Comparison of ENCODE assay signal across 8 mouse cellular contexts in genomic region chr3:144569401-144569971, GRCm38 (mm10). TPM values are rescaled to one million over a fixed set of nuclear protein-coding genes. Genes with fewer than 3 reads are reported as not detected.
DNase-seq lines count a peak whose midpoint lies in the region; ATAC-seq and TF ChIP-seq lines count a peak whose summit lies in the region.

No protein-coding gene starts in this region.

- 0% methylated on average over 47 of the region's 47 CpGs for WGBS in forebrain, embryonic 15.5 days
- under 1% methylated on average over 40 of the region's 47 CpGs for WGBS in hindbrain, postnatal 0 days
- under 1% methylated on average over 43 of the region's 47 CpGs for WGBS in liver, embryonic 11.5 days
- WGBS in midbrain, embryonic 15.5 days: under 1% methylated on average over 47 of the region's 47 CpGs

- H3K9me3 ChIP-seq in forebrain, embryonic 15.5 days: no peaks in the 10 kb centered on the region
- H3K9me3 ChIP-seq in hindbrain, postnatal 0 days (ENCODE audit: low read length): no peaks in the 10 kb centered on the region
- no peaks in the 10 kb centered on the region for H3K9me3 ChIP-seq in liver, embryonic 11.5 days (ENCODE audit: control insufficient read depth, low read length)
- no peaks in the 10 kb centered on the region for H3K9me3 ChIP-seq in midbrain, embryonic 15.5 days

- TF ChIP-seq CTCF in hindbrain, postnatal 0 days (IDR thresholded peaks at IDR 0.05; ENCODE audit: low read depth): no peak

- peak overlapping the region; percentile 94 for H3K9ac ChIP-seq in forebrain, embryonic 15.5 days (replicated peaks)
- peak overlapping the region; percentile 81 for H3K9ac ChIP-seq in hindbrain, postnatal 0 days (replicated peaks; ENCODE audit: low read length)
- H3K9ac ChIP-seq in liver, embryonic 11.5 days (ENCODE audit: low read depth, low read length): peak overlapping the region; percentile 77
- peak overlapping the region; percentile 64 for H3K9ac ChIP-seq in midbrain, embryonic 15.5 days

- H3K4me3 ChIP-seq in forebrain, embryonic 15.5 days: peak overlapping the region; percentile 77
- H3K4me3 ChIP-seq in hindbrain, postnatal 0 days (ENCODE audit: low read length): peak overlapping the region; percentile 87
- peak overlapping the region; percentile 85 for H3K4me3 ChIP-seq in liver, embryonic 11.5 days (ENCODE audit: low read depth, low read length)
- H3K4me3 ChIP-seq in midbrain, embryonic 15.5 days: peak overlapping the region; percentile 56

- peak overlapping the region; percentile 96 for H3K27ac ChIP-seq in forebrain, embryonic 15.5 days (replicated peaks)
- peak overlapping the region; percentile 95 for H3K27ac ChIP-seq in hindbrain, postnatal 0 days
- peak overlapping the region; percentile 74 for H3K27ac ChIP-seq in liver, embryonic 11.5 days (ENCODE audit: low read depth, low read length)
- H3K27ac ChIP-seq in midbrain, embryonic 15.5 days: peak overlapping the region; percentile 86

- peak; percentile 62 to 67 for DNase-seq in right cerebral cortex, postnatal 10 days (ENCODE audit: low spot score in 2 of 2)
- no peak for DNase-seq in right cerebral cortex, postnatal 25 days
- DNase-seq in ZHBTc4 (ENCODE audit: low read depth, low spot score): peak; percentile 61
- DNase-seq in hindbrain, postnatal 0 days (ENCODE audit: low spot score): peak; percentile 40
- peak; percentile 73 for DNase-seq in liver, embryonic 11.5 days (ENCODE audit: low spot score)
- peak; percentile 57 for DNase-seq in yolk sac, embryonic 10.5 days (ENCODE audit: low spot score)

- H3K27me3 ChIP-seq in forebrain, embryonic 15.5 days: no peaks in the 10 kb centered on the region
- no peaks in the 10 kb centered on the region for H3K27me3 ChIP-seq in hindbrain, postnatal 0 days (ENCODE audit: insufficient read depth, low read length)
- H3K27me3 ChIP-seq in liver, embryonic 11.5 days (replicated peaks; ENCODE audit: control insufficient read depth, insufficient read depth, low read length): no peaks in the 10 kb centered on the region
- H3K27me3 ChIP-seq in midbrain, embryonic 15.5 days (replicated peaks): no peaks in the 10 kb centered on the region

- peaks cover 53% of the 10 kb centered on the region for H3K4me1 ChIP-seq in forebrain, embryonic 15.5 days
- peaks cover 17% of the 10 kb centered on the region for H3K4me1 ChIP-seq in hindbrain, postnatal 0 days (ENCODE audit: insufficient read depth, low read length)
- peaks cover 8% of the 10 kb centered on the region for H3K4me1 ChIP-seq in liver, embryonic 11.5 days (replicated peaks; ENCODE audit: control insufficient read depth, insufficient read depth, low read length)
- H3K4me1 ChIP-seq in midbrain, embryonic 15.5 days: peaks cover 43% of the 10 kb centered on the region

- H3K4me2 ChIP-seq in forebrain, embryonic 15.5 days (replicated peaks): peak overlapping the region; percentile 82
- H3K4me2 ChIP-seq in hindbrain, postnatal 0 days (ENCODE audit: low read depth, low read length): peak overlapping the region; percentile 88
- H3K4me2 ChIP-seq in liver, embryonic 11.5 days: peak overlapping the region; percentile 97
- H3K4me2 ChIP-seq in midbrain, embryonic 15.5 days: peak overlapping the region; percentile 90

- peak; percentile 36 for ATAC-seq in forebrain, embryonic 15.5 days (replicated peaks)
- peak; percentile 7 for ATAC-seq in hindbrain, postnatal 0 days
- peak; percentile 27 for ATAC-seq in liver, embryonic 11.5 days (replicated peaks; ENCODE audit: low FRiP score)
- ATAC-seq in midbrain, embryonic 15.5 days (replicated peaks): peak; percentile 40

- H3K36me3 ChIP-seq in forebrain, embryonic 15.5 days: peaks cover 6% of the 10 kb centered on the region; the same call in 1 of the 2 replicates
- peaks cover 4% of the 10 kb centered on the region; the same call in 1 of the 2 replicates for H3K36me3 ChIP-seq in hindbrain, postnatal 0 days (ENCODE audit: insufficient read depth, low read length)
- H3K36me3 ChIP-seq in liver, embryonic 11.5 days (ENCODE audit: control insufficient read depth, insufficient read depth, low read length): peaks cover 5% of the 10 kb centered on the region; the same call in 1 of the 2 replicates
- H3K36me3 ChIP-seq in midbrain, embryonic 15.5 days (replicated peaks): no peaks in the 10 kb centered on the region; the same call in 1 of the 2 replicates

RNA-seq across cellular contexts. Expression of gene Hs2st1, which starts 0.5 kb away (rescaled TPM):
- 19.7 and 21.5 TPM in 2 replicates for polyA plus RNA-seq in forebrain, embryonic 15.5 days (2015; fragmentation: Nextera tagmentation; extraction: Ambion mirVana)
- total RNA-seq in hindbrain, postnatal 0 days (2014; rRNA removed): 38.8 and 39.2 TPM in 2 replicates
- polyA plus RNA-seq in hindbrain, postnatal 0 days (2015; fragmentation: Nextera tagmentation; extraction: Ambion mirVana): 11.0 and 11.1 TPM in 2 replicates
- 7.2 and 7.3 TPM in 2 replicates for polyA plus RNA-seq in liver, embryonic 11.5 days (2014; fragmentation: Nextera tagmentation; extraction: Ambion mirVana)
- 15.6 and 17.1 TPM in 2 replicates for polyA plus RNA-seq in midbrain, embryonic 15.5 days (2015; fragmentation: Nextera tagmentation; extraction: Ambion mirVana)

RNA-seq across cellular contexts. Expression of gene Selenof, which starts 0.6 kb away (rescaled TPM):
- 528 and 529 TPM in 2 replicates for polyA plus RNA-seq in forebrain, embryonic 15.5 days (2015; fragmentation: Nextera tagmentation; extraction: Ambion mirVana)
- total RNA-seq in hindbrain, postnatal 0 days (2014; rRNA removed): 210 and 211 TPM in 2 replicates
- polyA plus RNA-seq in hindbrain, postnatal 0 days (2015; fragmentation: Nextera tagmentation; extraction: Ambion mirVana): 686 and 693 TPM in 2 replicates
- polyA plus RNA-seq in liver, embryonic 11.5 days (2014; fragmentation: Nextera tagmentation; extraction: Ambion mirVana): 369 and 370 TPM in 2 replicates
- polyA plus RNA-seq in midbrain, embryonic 15.5 days (2015; fragmentation: Nextera tagmentation; extraction: Ambion mirVana): 501 and 507 TPM in 2 replicates
